Mouse (Mus musculus) heart, postnatal 0 days (tissue): ENCODE results near the gene Gm42878.

Experiments used
- CTCF ChIP-seq: IDR thresholded peaks from 2 replicates; pipeline ENCODE4 v1.5.1; 2016; ENCODE audit warnings: antibody characterized with exemption, control low read depth, low read depth
- EP300 ChIP-seq: IDR thresholded peaks from 2 replicates; pipeline ENCODE4 v1.6.1; 2016; ENCODE audit warnings: antibody characterized with exemption, low read depth

GRCm38 (mm10) chr5:121526526-121526925 is 18.8 kb downstream of the Gm42878 start:
- no peak for TF ChIP-seq CTCF
- TF ChIP-seq EP300 = no peak
